Mouse (Mus musculus) limb, embryonic 11.5 days (tissue): ENCODE measurements around the gene Cd247. TPM values are rescaled to one million over a fixed set of nuclear protein-coding genes. Genes with fewer than 3 reads are reported as not detected.
"Not testable (repeated sequence)": the region's sequence is repeated elsewhere in the genome, so short reads cannot be mapped to it uniquely, and the experiment has no call there.

ENCODE experiments used
- ATAC-seq: fragments of 200-750 bp; cut with Nextera tagmentation; 2 replicates; pipeline ENCODE4 v1.8.0; 2017; ENCODE audit warnings: low read depth; ENCODE audit not compliant: insufficient number of reproducible peaks, low FRiP score, low TSS enrichment
- DNase-seq: peaks from one replicate; pipeline ENCODE4 v3.0.0-alpha.2; 2015; ENCODE audit warnings: low spot score
- H3K27ac ChIP-seq: fragments of 300-500 bp; sonication (generic); replicated peaks from 2 replicates; pipeline ENCODE4 v1.5.1; 2014; ENCODE audit warnings: low read depth, mild to moderate bottlenecking, low read length
- H3K27me3 ChIP-seq: fragments of 300-500 bp; sonication (generic); 2 replicates; pipeline ENCODE4 v1.6.1; 2014; ENCODE audit warnings: mild to moderate bottlenecking, low read length, mixed read lengths; ENCODE audit not compliant: control insufficient read depth, insufficient read depth
- H3K36me3 ChIP-seq: fragments of 300-500 bp; sonication (generic); 2 replicates; pipeline ENCODE4 v1.6.1; 2014; ENCODE audit warnings: mild to moderate bottlenecking, low read length, moderate library complexity, mixed read lengths; ENCODE audit not compliant: control insufficient read depth, insufficient read depth
- H3K4me1 ChIP-seq: fragments of 300-500 bp; sonication (generic); 2 replicates; pipeline ENCODE4 v1.6.1; 2014; ENCODE audit warnings: low read length, mixed read lengths; ENCODE audit not compliant: control insufficient read depth, insufficient read depth
- H3K4me2 ChIP-seq: fragments of 300-500 bp; sonication (generic); 2 replicates; pipeline ENCODE4 v1.6.1; 2014; ENCODE audit warnings: low read depth, mild to moderate bottlenecking, moderate library complexity; ENCODE audit not compliant: severe bottlenecking
- H3K4me3 ChIP-seq: fragments of 300-500 bp; sonication (generic); 2 replicates; pipeline ENCODE4 v1.5.1; 2014; ENCODE audit warnings: low read depth, low read length
- H3K9ac ChIP-seq: fragments of 300-500 bp; sonication (generic); 2 replicates; pipeline ENCODE4 v1.6.1; 2014; ENCODE audit warnings: mild to moderate bottlenecking, low read length
- H3K9me3 ChIP-seq: fragments of 300-500 bp; sonication (generic); 2 replicates; pipeline ENCODE4 v1.6.1; 2016; ENCODE audit warnings: low read length; ENCODE audit not compliant: control insufficient read depth
- WGBS: fragments of 180-500 bp; shearing (Covaris S2); extraction: QIAGEN DNeasy Blood & Tissue Kit; methylation state at CpG from one replicate; pipeline ENCODE4 v1.1.7; 2014; 5-methylcytosine and 5-hydroxymethylcytosine counted together
- polyA plus RNA-seq: library from polyadenylated mRNA; unstranded; fragments of >200 nt; fragmentation: Nextera tagmentation; extraction: Ambion mirVana; gene quantifications from 2 replicates; pipeline ENCODE4 v1.2.1, GENCODE M21; 2014

The Cd247 gene
- polyA plus RNA-seq, 1 experiment from 2014 or later: 1.6 TPM

- H3K9ac ChIP-seq, DNase-seq, H3K27ac ChIP-seq, H3K27me3 ChIP-seq, H3K4me3 ChIP-seq, H3K36me3 ChIP-seq, H3K9me3 ChIP-seq, H3K4me2 ChIP-seq, ATAC-seq, H3K4me1 ChIP-seq: not testable (repeated sequence)
- WGBS: 76% methylated on average over 2 of the region's 2 CpGs
These were observed 26.0 kb upstream of the Cd247 start for GRCm38 (mm10) chr1:165762498-165762897.

GRCm38 (mm10) chr1:165762914-165763634 lies 25.4 kb upstream of the Cd247 start:
- WGBS: 29% methylated on average over 14 of the region's 14 CpGs
- no peak overlapping the region for H3K9ac ChIP-seq
- peak overlapping the region; percentile 89 for H3K4me3 ChIP-seq
- no peak for DNase-seq
- H3K36me3 ChIP-seq: no peaks in the 10 kb centered on the region
- H3K9me3 ChIP-seq: no peaks in the 10 kb centered on the region
- no peaks in the 10 kb centered on the region for H3K27me3 ChIP-seq
- H3K27ac ChIP-seq: no peak overlapping the region
- H3K4me2 ChIP-seq: peak overlapping the region; percentile 93; the same call in 1 of the 2 replicates
- ATAC-seq: no peak
- no peaks in the 10 kb centered on the region for H3K4me1 ChIP-seq

- Histone ChIP-seq H3K36me3 (no peaks in the 10 kb centered on the region), H3K4me1 (no peaks in the 10 kb centered on the region), H3K27me3 (no peaks in the 10 kb centered on the region), H3K4me3 (peak within 1 kb of the TSS; percentile 89), H3K27ac (no peak within 1 kb of the TSS), H3K4me2 (peak within 1 kb of the TSS; percentile 93), H3K9me3 (no peaks in the 10 kb centered on the region), H3K9ac (peak within 1 kb of the TSS; percentile 75)
- ATAC-seq (peak; percentile 97), DNase-seq (peak; percentile 92)
- under 1% methylated on average over 57 of the region's 57 CpGs for WGBS
These were observed 24.7 kb upstream of the Cd247 start, which contains the start of gene Creg1 for GRCm38 (mm10) chr1:165763635-165764372. Gene Creg1 (plus strand): TSS chr1:165763746.

- Histone ChIP-seq H3K9ac (no peak overlapping the region), H3K27me3 (no peaks in the 10 kb centered on the region)
- ATAC-seq: no peak
These were observed 23.9 kb upstream of the Cd247 start for GRCm38 (mm10) chr1:165764571-165764970.

DNA sequence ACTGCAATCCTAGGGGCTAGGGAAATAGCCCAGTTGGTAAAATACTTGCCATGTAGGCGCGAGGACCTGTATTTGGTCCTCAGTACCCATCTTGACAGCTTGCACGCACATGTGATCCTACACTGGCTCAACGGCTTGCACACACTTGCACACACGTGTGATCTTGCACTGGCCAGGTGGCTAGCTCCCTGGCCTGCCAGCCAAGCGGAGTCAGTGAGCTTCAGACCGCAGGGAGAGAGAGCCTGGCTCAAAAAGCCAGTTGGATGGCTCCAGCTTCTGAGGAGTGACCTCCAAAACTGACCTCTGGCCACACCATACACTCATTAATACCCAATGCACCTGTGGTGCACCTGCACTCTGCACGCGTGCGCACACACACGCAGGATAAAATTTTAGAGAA lies 23.4 kb upstream of the Cd247 start:
- no peak overlapping the region for H3K4me3 ChIP-seq
- H3K9me3 ChIP-seq: no peaks in the 10 kb centered on the region
- ATAC-seq (no peak), DNase-seq (no peak)
- H3K27ac ChIP-seq: no peak overlapping the region
- no peak overlapping the region for H3K9ac ChIP-seq
- WGBS: 85% methylated on average over 11 of the region's 11 CpGs
- H3K4me2 ChIP-seq: no peak overlapping the region
- H3K36me3 ChIP-seq: no peaks in the 10 kb centered on the region
- no peaks in the 10 kb centered on the region for H3K27me3 ChIP-seq
- H3K4me1 ChIP-seq: no peaks in the 10 kb centered on the region

More at GRCm38 (mm10) chr1:165764571-165764970, 23.9 kb upstream of the Cd247 start:
- DNase-seq: no peak
- H3K4me3 ChIP-seq: peak overlapping the region; percentile 89
- no peaks in the 10 kb centered on the region for H3K4me1 ChIP-seq
- H3K9me3 ChIP-seq: no peaks in the 10 kb centered on the region
- no peaks in the 10 kb centered on the region for H3K36me3 ChIP-seq
- H3K4me2 ChIP-seq: peak overlapping the region; percentile 93
- 55% methylated on average over 9 of the region's 9 CpGs for WGBS
- H3K27ac ChIP-seq: no peak overlapping the region

DNA sequence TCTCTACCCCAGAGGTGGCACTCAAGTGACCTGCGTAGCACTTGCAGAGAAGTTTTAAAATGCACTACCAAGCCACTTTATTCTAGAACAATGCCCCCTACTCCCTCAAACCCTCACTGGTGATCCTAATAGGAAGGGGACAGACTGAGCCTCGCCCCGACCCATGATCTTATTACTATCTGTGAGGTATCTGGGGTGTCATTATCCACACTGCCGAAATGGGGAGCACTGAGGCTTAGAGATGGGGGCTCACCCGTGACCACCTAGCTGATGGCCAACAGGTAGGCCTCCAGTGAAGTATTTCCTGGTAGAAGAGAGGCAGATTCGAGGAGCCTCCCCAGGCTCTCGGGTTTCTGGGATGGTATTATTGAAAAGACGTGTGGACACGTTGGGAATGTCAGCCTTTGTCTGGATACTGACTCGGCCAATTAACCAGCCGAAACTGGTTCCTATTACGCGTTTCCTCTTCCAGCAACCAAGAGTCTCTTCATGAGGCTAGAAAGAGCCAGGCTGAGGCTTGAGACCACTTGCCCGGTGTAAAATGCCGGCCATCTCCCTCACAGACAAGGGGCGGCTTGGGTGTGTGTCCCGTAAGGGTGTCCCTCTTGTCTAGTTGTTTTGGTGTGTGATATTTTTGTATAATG lies 22.7 kb upstream of the Cd247 start:
- no peak for ATAC-seq
- H3K36me3 ChIP-seq: no peaks in the 10 kb centered on the region
- H3K4me3 ChIP-seq: no peak overlapping the region
- H3K4me1 ChIP-seq: no peaks in the 10 kb centered on the region
- H3K9me3 ChIP-seq: no peaks in the 10 kb centered on the region
- no peak overlapping the region for H3K4me2 ChIP-seq
- no peak for DNase-seq
- no peak overlapping the region for H3K27ac ChIP-seq
- 83% methylated on average over 17 of the region's 17 CpGs for WGBS
- H3K9ac ChIP-seq: no peak overlapping the region
- no peaks in the 10 kb centered on the region for H3K27me3 ChIP-seq

- Histone ChIP-seq H3K27me3 (no peaks in the 10 kb centered on the region), H3K27ac (no peak overlapping the region), H3K4me2 (no peak overlapping the region), H3K9ac (no peak overlapping the region), H3K4me3 (no peak overlapping the region), H3K9me3 (no peaks in the 10 kb centered on the region), H3K36me3 (no peaks in the 10 kb centered on the region), H3K4me1 (0 out of 2 replicates have a peak, but pooled peaks cover under 1% of the 10 kb centered on the region)
- WGBS: 86% methylated on average over 7 of the region's 7 CpGs
- no peak for ATAC-seq
- DNase-seq: no peak
These were observed 22.1 kb upstream of the Cd247 start for GRCm38 (mm10) chr1:165766295-165766890.

- H3K36me3 ChIP-seq: no peaks in the 10 kb centered on the region; the same call in 1 of the 2 replicates
- no peaks in the 10 kb centered on the region for H3K27me3 ChIP-seq
- DNase-seq (no peak), ATAC-seq (no peak)
- no peak overlapping the region for H3K9ac ChIP-seq
- no peaks in the 10 kb centered on the region for H3K9me3 ChIP-seq
- 0 out of 2 replicates have a peak, but pooled peaks cover 2% of the 10 kb centered on the region for H3K4me1 ChIP-seq
- no peak overlapping the region for H3K4me3 ChIP-seq
- WGBS: 83% methylated on average over 9 of the region's 9 CpGs
- H3K4me2 ChIP-seq: no peak overlapping the region
- no peak overlapping the region for H3K27ac ChIP-seq
These were observed 19.5 kb upstream of the Cd247 start for GRCm38 (mm10) chr1:165768894-165769512.
